Mouse (Mus musculus): ENCODE data around the gene Vipas39. TPM values are rescaled to one million over a fixed set of nuclear protein-coding genes. Genes with fewer than 3 reads are reported as not detected.
"Not testable (repeated sequence)": the region's sequence is repeated elsewhere in the genome, so short reads cannot be mapped to it uniquely, and the experiment has no call there.

Gene Vipas39
- 10 to 100 TPM; 55.8 to 58.7 TPM for total RNA-seq (2021)
- long read RNA-seq, experiment 1, transcript Vipas39-202 (20 exons, 2,524 nt) = major isoform, 26 of 41 reads
- long read RNA-seq, experiment 1, partial matches to known transcripts = 10 of 41 reads
- long read RNA-seq, experiment 1, other reads (novel, unspliced or antisense) = 5 of 41 reads
- long read RNA-seq, experiment 2, transcript Vipas39-202 (20 exons, 2,524 nt) = major isoform, 21 of 34 reads
- long read RNA-seq, experiment 2, partial matches to known transcripts = 7 of 34 reads
- long read RNA-seq, experiment 2, other reads (novel, unspliced or antisense) = 5 of 34 reads

DNA sequence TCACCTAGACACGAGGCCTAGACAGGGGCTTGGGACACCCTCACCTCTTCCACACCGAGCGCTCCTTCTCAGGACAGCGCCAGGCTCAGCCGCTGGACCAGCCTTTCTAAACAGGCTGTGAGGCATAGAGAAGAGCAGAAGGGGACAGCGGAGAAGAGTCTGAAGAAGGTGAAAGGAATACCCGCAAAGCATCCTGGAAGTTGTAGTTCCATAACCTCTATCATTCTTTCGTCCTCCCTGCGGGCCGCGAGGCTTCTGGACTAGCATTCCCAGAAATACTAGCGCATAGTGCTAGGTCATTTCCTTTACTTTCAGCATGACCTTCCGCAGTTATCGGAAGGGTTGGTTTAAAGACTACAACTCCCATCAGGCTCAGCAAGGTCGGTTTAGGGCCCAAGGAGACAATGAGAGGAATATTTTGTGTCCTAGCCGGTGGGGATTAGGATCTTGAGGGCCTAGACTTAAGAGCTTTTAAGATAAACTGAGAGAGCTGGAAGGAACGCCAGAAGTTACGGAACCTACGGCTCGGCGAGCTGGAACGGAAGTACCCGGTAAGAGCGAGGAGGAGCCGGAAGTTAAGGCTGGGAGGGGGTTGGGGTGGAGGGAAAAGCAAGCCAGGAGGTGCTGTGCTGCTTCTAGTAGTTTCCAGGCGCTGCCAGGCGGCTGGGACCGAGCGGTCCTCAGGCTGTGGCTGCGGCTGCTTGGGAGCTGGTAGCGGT is at the start of gene Vipas39, which contains the start of gene Ahsa1:
TSS of gene Vipas39 (minus strand) at position 149 of the 719 bp plus-strand sequence.
TSS of gene Ahsa1 (plus strand) at position 372 of the 719 bp plus-strand sequence.
- DNase-seq (ENCODE audit: low spot score in 2 of 2) = peak; percentile 92 to 97
- intact Hi-C loops (cut with DNase I) = loop anchor here (2.0 kb wide), 1 partner anchor 67 kb away; no protein-coding TSS in a partner anchor

GRCm38 (mm10) chr12:87313098-87313497 is 47.0 kb upstream of the Vipas39 start:
- intact Hi-C loops (cut with DNase I) = no loop called here
- no peak for DNase-seq (ENCODE audit: low spot score in 2 of 2)

DNA sequence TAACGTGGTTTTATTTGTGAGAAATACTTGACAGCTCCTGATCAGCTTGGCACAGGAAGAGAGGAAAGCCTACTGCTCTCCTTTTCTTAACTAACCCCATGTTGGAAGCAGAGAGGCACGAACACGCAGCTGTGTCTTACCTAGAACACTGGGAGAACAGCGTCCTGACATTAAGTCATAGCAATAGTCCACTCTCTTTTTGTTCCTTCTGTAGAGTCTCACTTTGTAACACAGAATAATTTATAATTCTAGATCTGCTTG is 40.5 kb upstream of the Vipas39 start:
- intact Hi-C loops (cut with DNase I); DNase-seq (ENCODE audit: low spot score in 2 of 2): not testable (repeated sequence)

DNA sequence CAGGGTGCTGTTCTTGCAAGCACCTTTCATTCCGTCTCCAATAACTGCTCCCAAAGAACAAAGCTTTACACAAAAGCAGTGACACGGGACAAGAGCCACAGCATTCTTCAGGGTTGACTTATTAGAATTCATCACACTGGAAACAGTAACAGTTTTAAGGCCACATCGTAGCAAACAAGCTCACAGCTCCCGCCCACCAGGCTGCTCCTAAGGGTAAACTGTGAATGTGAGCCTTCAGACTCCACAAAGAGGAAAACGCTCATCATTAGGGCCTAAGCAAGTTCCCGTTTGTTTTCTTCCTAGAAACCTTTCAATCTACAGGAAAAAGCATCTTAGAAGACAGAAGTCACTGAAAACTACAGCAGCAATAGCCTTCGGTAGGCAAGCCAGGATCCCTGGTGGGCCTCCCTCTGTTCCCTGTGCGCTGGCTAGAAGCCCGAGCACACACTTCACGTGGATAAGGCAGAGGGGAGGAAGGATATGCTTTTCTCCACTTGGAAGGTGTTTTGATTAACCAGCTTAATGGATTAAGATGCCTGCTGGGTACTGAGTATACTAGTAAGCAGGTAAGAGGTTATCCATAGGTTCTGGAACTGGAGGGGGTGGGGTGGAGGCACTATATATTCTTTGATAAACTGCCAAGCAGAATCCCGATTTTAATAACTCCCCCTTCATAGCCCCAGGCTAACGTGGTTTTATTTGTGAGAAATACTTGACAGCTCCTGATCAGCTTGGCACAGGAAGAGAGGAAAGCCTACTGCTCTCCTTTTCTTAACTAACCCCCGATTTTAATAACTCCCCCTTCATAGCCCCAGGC is 39.9 kb upstream of the Vipas39 start:
- no peak for DNase-seq (ENCODE audit: low spot score in 2 of 2)
- intact Hi-C loops (cut with DNase I) = no loop called here

- DNase-seq (ENCODE audit: low spot score in 2 of 2) = no peak
- intact Hi-C loops (cut with DNase I) = no loop called here
Observed at GRCm38 (mm10) chr12:87301189-87301588, 35.1 kb upstream of the Vipas39 start.

GRCm38 (mm10) chr12:87300441-87300690 is 34.3 kb upstream of the Vipas39 start:
- no peak for DNase-seq (ENCODE audit: low spot score in 2 of 2)
- intact Hi-C loops (cut with DNase I) = no loop called here

GRCm38 (mm10) chr12:87299657-87300440 is 33.8 kb upstream of the Vipas39 start, which contains the start of gene Ism2:
Gene Ism2 (minus strand): TSS chr12:87299705.
- no peak for DNase-seq (ENCODE audit: low spot score in 2 of 2)
- intact Hi-C loops (cut with DNase I) = no loop called here

DNA sequence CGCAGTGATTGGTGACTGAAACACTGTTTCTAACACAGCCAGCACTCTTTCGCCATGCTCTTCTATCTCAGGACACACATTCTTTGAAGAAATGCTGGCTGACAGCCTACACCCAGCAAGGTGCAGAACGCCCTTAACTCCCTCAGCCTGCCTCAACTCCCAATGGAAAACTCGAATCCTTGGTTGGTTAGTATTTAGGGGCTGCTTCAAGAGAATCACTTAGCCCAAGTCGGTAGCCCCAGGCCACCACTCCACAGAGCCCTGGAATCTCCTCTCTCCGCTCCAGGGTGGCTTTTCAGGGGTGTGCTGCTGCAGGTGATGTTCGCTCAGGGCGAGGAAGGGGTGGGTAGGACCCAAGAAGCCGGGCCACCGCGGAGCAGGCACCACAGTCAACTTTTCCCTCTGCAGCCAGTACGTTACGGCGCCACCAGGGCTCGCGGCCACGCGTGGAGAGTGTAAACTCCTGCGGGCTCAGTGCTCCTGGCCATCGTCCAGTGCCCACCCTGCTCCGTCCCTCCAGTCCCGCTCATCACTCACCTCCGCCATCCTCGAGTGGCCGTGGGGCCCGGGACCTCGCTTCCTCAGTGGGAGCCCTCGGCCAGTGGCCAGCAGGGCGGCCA is 33.1 kb upstream of the Vipas39 start:
- DNase-seq (ENCODE audit: low spot score in 2 of 2) = no peak
- intact Hi-C loops (cut with DNase I) = no loop called here

DNA sequence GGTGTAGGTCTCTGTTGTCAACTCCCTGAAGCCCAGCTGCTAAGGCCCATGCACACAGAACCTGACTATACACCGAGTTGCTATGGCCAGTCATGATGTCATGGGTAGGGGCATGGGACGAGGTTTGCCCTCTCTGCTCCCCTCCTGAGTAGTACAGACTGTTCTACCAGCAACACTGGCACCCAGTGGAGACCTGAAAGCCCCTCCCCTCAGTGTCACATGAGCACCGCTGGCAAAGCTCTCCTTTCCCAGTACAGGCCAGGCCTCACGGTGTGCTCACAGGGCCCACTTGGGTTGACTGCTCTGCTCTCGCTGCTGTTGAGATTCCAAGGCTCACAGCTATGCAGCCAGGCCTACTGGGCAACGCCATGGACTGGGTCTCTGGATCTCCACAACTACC is 27.9 kb upstream of the Vipas39 start:
- intact Hi-C loops (cut with DNase I) = no loop called here
- DNase-seq (ENCODE audit: low spot score in 2 of 2) = no peak

DNA sequence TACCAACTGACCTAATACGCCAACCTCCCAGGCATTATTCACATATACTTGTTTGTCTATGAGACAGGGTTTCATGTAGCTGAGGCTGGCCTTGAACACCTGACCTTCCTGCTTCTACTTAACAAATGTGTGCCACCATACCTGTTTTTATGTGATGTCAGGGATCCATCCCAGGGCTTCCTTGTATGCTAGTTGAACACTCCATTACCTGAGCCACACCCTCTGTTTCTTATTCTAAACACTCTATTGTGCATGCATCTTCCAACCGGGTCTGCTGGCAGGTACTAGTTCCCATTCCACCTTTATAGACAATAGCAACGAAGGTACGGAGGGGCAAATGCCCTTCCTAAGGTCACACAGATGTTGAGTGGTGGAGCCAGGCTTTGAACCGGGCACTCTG is 23.0 kb upstream of the Vipas39 start:
- no peak for DNase-seq (ENCODE audit: low spot score in 2 of 2)
- intact Hi-C loops (cut with DNase I) = no loop called here

- DNase-seq (ENCODE audit: low spot score in 2 of 2) = no peak
- intact Hi-C loops (cut with DNase I) = no loop called here
Observed at GRCm38 (mm10) chr12:87284726-87285125, 18.7 kb upstream of the Vipas39 start.

DNA sequence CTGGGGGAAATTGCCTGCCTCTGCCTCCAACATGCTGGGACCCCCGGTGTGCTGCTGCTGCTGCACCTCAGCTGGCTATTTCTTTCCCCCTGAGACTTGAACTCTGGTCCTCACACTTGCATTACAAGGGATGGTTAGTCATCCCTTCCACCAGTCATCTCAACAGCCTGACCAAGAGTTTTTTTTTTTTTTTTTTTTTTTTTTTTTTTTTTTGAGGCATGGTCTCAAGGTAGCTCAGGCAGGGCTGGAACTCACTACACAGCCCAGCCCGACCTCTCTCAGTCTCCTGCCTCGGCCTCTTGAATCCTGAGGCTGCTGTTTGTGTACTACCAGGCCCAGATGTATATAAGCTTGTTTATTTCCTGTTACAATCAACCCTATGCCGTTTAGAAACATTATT is 18.2 kb upstream of the Vipas39 start:
- intact Hi-C loops (cut with DNase I) = no loop called here

GRCm38 (mm10) chr12:87283706-87284105 is 17.6 kb upstream of the Vipas39 start:
- intact Hi-C loops (cut with DNase I) = no loop called here

More for the DNA sequence above, 18.2 kb upstream of the Vipas39 start:
- no peak for DNase-seq (ENCODE audit: low spot score in 2 of 2)

GRCm38 (mm10) chr12:87282743-87283142 is 16.7 kb upstream of the Vipas39 start:
- intact Hi-C loops (cut with DNase I) = no loop called here

More at GRCm38 (mm10) chr12:87283706-87284105, 17.6 kb upstream of the Vipas39 start:
- DNase-seq (ENCODE audit: low spot score in 2 of 2) = no peak

DNA sequence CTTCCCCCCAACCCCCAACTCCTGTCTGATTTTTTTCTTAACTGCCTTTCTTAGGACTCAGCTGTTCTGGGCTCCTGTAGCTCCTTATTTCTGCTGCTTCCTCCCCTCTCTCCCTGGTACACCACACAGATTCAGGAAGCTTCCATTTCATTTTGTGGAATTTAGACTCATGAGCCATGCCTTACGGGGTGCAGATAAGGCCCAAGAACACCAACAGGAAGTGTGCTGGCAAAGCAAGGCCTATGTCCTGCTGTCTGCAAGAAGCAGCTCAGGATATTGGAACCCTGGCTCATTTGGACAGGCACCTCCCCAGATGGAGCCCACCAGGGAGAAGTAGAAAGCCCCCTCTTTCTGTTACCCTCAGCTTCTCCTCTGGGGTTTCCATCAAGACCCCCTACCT is 15.7 kb upstream of the Vipas39 start:
- DNase-seq (ENCODE audit: low spot score in 2 of 2) = no peak
- intact Hi-C loops (cut with DNase I) = no loop called here

More at GRCm38 (mm10) chr12:87282743-87283142, 16.7 kb upstream of the Vipas39 start:
- DNase-seq (ENCODE audit: low spot score in 2 of 2) = no peak

GRCm38 (mm10) chr12:87279879-87280278 is 13.8 kb upstream of the Vipas39 start:
- intact Hi-C loops (cut with DNase I) = no loop called here
- DNase-seq (ENCODE audit: low spot score in 2 of 2) = no peak

- intact Hi-C loops (cut with DNase I) = no loop called here
- DNase-seq (ENCODE audit: low spot score in 2 of 2) = no peak
Observed at GRCm38 (mm10) chr12:87279350-87279749, 13.3 kb upstream of the Vipas39 start.

GRCm38 (mm10) chr12:87278118-87278730 is 12.2 kb upstream of the Vipas39 start:
- intact Hi-C loops (cut with DNase I) = no loop called here
- DNase-seq (ENCODE audit: low spot score in 2 of 2) = no peak

DNA sequence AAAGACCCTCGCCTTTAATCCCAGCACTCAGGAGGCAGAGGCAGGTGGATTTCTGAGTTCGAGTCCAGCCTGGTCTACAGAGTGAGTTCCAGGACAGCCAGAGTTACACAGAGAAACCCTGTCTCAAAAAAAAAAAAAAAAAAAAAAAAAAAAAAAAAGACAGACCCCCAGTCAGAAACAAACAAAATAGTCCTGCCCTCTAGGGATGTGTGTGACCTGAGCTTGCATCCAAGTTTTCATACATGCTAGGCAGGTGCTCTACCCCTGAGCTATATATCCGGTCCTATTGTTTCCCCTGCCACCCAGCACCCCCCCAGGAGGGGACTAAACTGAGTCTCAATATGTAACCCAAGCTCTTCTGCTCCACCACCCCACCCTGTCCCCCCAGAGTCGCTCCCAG is 11.2 kb upstream of the Vipas39 start:
- DNase-seq (ENCODE audit: low spot score in 2 of 2); intact Hi-C loops (cut with DNase I): not testable (repeated sequence)

Measured in left cerebral cortex, postnatal 14 days (tissue).